Mouse (Mus musculus) layer of hippocampus, postnatal 25 days (tissue): ENCODE results near the gene Sf3a3. TPM values are rescaled to one million over a fixed set of nuclear protein-coding genes. Genes with fewer than 3 reads are reported as not detected.

ENCODE experiments used
- DNase-seq, 2 experiments: peaks; one replicate each; pipeline ENCODE4 v3.0.0; 2022; ENCODE audit warnings: mixed read lengths in 2 of 2, low spot score in 1 of 2; ENCODE audit errors: extremely low spot score in 1 of 2
- total RNA-seq, 2 experiments: library from RNA; stranded (reverse); gene quantifications; 2 replicates each; pipeline ENCODE4 v1.2.3; 2021

The Sf3a3 gene
- 10 to 100 TPM; 34.6 to 34.8 TPM for total RNA-seq

- DNase-seq: peak; percentile 88
Measured at GRCm38 (mm10) chr4:124714545-124715481, at the start of gene Sf3a3. Gene Sf3a3, plus strand, starts transcription at chr4:124714776.

GRCm38 (mm10) chr4:124667476-124668033 is 47.0 kb upstream of the Sf3a3 start:
- no peak for DNase-seq

GRCm38 (mm10) chr4:124668078-124668477 is 46.5 kb upstream of the Sf3a3 start:
- no peak for DNase-seq

GRCm38 (mm10) chr4:124670232-124670631 is 44.3 kb upstream of the Sf3a3 start:
- DNase-seq: no peak

GRCm38 (mm10) chr4:124671583-124671982 is 43.0 kb upstream of the Sf3a3 start:
- DNase-seq: no peak

- no peak for DNase-seq
Measured at GRCm38 (mm10) chr4:124672347-124673320, 41.9 kb upstream of the Sf3a3 start.

GRCm38 (mm10) chr4:124674334-124675032 is 40.1 kb upstream of the Sf3a3 start:
- no peak for DNase-seq

GRCm38 (mm10) chr4:124675037-124675436 is 39.5 kb upstream of the Sf3a3 start:
- peak in 1 of 2 experiments; percentile 78 for DNase-seq

GRCm38 (mm10) chr4:124675958-124676357 is 38.6 kb upstream of the Sf3a3 start:
- DNase-seq: no peak

- no peak for DNase-seq
Measured at GRCm38 (mm10) chr4:124682270-124682669, 32.3 kb upstream of the Sf3a3 start.

GRCm38 (mm10) chr4:124683474-124683873 is 31.1 kb upstream of the Sf3a3 start:
- no peak for DNase-seq

- DNase-seq: no peak
Measured at GRCm38 (mm10) chr4:124685004-124685403, 29.6 kb upstream of the Sf3a3 start.

GRCm38 (mm10) chr4:124685453-124685852 is 29.1 kb upstream of the Sf3a3 start:
- no peak for DNase-seq

- DNase-seq: no peak
Measured at GRCm38 (mm10) chr4:124685897-124686402, 28.6 kb upstream of the Sf3a3 start.

- no peak for DNase-seq
Measured at GRCm38 (mm10) chr4:124691455-124691854, 23.1 kb upstream of the Sf3a3 start.

GRCm38 (mm10) chr4:124692416-124692861 is 22.1 kb upstream of the Sf3a3 start:
- no peak for DNase-seq

- DNase-seq: peak; percentile 71 to 72
Measured at GRCm38 (mm10) chr4:124693135-124693894, 21.3 kb upstream of the Sf3a3 start, which contains the start of gene Utp11. Gene Utp11, minus strand, starts transcription at chr4:124693600.

GRCm38 (mm10) chr4:124694572-124694971 is 20.0 kb upstream of the Sf3a3 start:
- no peak for DNase-seq
